Mouse (Mus musculus): Measurements from ENCODE around the gene Obscn. TPM values are rescaled to one million over a fixed set of nuclear protein-coding genes. Genes with fewer than 3 reads are reported as not detected.
A peak's percentile ranks its signal among the peaks of the same experiment; 100 is the strongest.
"Not testable (repeated sequence)": the region's sequence is repeated elsewhere in the genome, so short reads cannot be mapped to it uniquely, and the experiment has no call there.

Gene Obscn
- total and polyA plus RNA-seq, 2 experiments from 2014 or later: 107 to 245 TPM

GRCm38 (mm10) chr11:58955143-58955867 is 180.9 kb downstream of the Obscn start:
- peaks cover 18% of the 10 kb centered on the region; the same call in 1 of the 2 replicates for H3K36me3 ChIP-seq (replicated peaks; ENCODE audit: control insufficient read depth, insufficient read depth, low read length)
- peaks cover 23% of the 10 kb centered on the region for H3K4me1 ChIP-seq (ENCODE audit: control insufficient read depth, insufficient read depth)
- peak overlapping the region; percentile 79 for H3K9ac ChIP-seq (replicated peaks; ENCODE audit: low read depth, low read length)
- TF ChIP-seq EP300 (IDR thresholded peaks at IDR 0.05; ENCODE audit: low read depth): no peak; the same call in 1 of the 2 replicates
- no peak for TF ChIP-seq CTCF (IDR thresholded peaks at IDR 0.05; ENCODE audit: low read depth)
- H3K4me3 ChIP-seq (ENCODE audit: low read depth, low read length): peak overlapping the region; percentile 72
- under 1% methylated on average over 20 of the region's 20 CpGs for WGBS
- ATAC-seq (ENCODE audit: insufficient read depth, low read depth): no peak; the same call in 1 of the 2 replicates
- no peaks in the 10 kb centered on the region for H3K9me3 ChIP-seq (replicated peaks; ENCODE audit: control insufficient read depth, low read length)
- no peak for DNase-seq (ENCODE audit: low spot score)
- H3K27me3 ChIP-seq (ENCODE audit: control insufficient read depth, insufficient read depth, low read length): peaks cover 12% of the 10 kb centered on the region; the same call in 1 of the 2 replicates
- peak overlapping the region; percentile 97 for H3K27ac ChIP-seq (ENCODE audit: low read depth)
- H3K4me2 ChIP-seq (ENCODE audit: low read depth, low read length): peak overlapping the region; percentile 92

GRCm38 (mm10) chr11:58954420-58955142 is 181.6 kb downstream of the Obscn start, which contains the start of the genes Hist3h2a and Trim17:
Gene Hist3h2a (plus strand): TSS chr11:58954685.
Gene Trim17 (plus strand): TSS chr11:58954685.
- H3K4me1 ChIP-seq (ENCODE audit: control insufficient read depth, insufficient read depth): peaks cover 23% of the 10 kb centered on the region
- under 1% methylated on average over 49 of the region's 49 CpGs for WGBS
- peak; percentile 98 for DNase-seq (ENCODE audit: low spot score)
- H3K36me3 ChIP-seq (replicated peaks; ENCODE audit: control insufficient read depth, insufficient read depth, low read length): peaks cover 18% of the 10 kb centered on the region; the same call in 1 of the 2 replicates
- H3K9me3 ChIP-seq (replicated peaks; ENCODE audit: control insufficient read depth, low read length): no peaks in the 10 kb centered on the region
- no peak; the same call in none of the 2 replicates for TF ChIP-seq EP300 (IDR thresholded peaks at IDR 0.05; ENCODE audit: low read depth)
- peak; percentile 58 for TF ChIP-seq CTCF (IDR thresholded peaks at IDR 0.05; ENCODE audit: low read depth)
- peak within 1 kb of the TSS; percentile 72 for H3K4me3 ChIP-seq (ENCODE audit: low read depth, low read length)
- H3K9ac ChIP-seq (replicated peaks; ENCODE audit: low read depth, low read length): peak within 1 kb of the TSS; percentile 79
- H3K27me3 ChIP-seq (ENCODE audit: control insufficient read depth, insufficient read depth, low read length): peaks cover 19% of the 10 kb centered on the region
- peak within 1 kb of the TSS; percentile 97 for H3K27ac ChIP-seq (ENCODE audit: low read depth)
- peak within 1 kb of the TSS; percentile 92 for H3K4me2 ChIP-seq (ENCODE audit: low read depth, low read length)
- ATAC-seq (ENCODE audit: insufficient read depth, low read depth): peak; percentile 93

- DNase-seq (ENCODE audit: low spot score); ATAC-seq (ENCODE audit: insufficient read depth, low read depth); H3K9me3 ChIP-seq (replicated peaks; ENCODE audit: control insufficient read depth, low read length): not testable (repeated sequence)
- Histone ChIP-seq H3K27me3 (ENCODE audit: control insufficient read depth, insufficient read depth, low read length) (peaks cover 24% of the 10 kb centered on the region), H3K36me3 (replicated peaks; ENCODE audit: control insufficient read depth, insufficient read depth, low read length) (peaks cover 18% of the 10 kb centered on the region; the same call in 1 of the 2 replicates), H3K9ac (replicated peaks; ENCODE audit: low read depth, low read length) (peak overlapping the region; percentile 59), H3K4me2 (ENCODE audit: low read depth, low read length) (peak overlapping the region; percentile 92), H3K4me1 (ENCODE audit: control insufficient read depth, insufficient read depth) (peaks cover 23% of the 10 kb centered on the region), H3K4me3 (ENCODE audit: low read depth, low read length) (peak overlapping the region; percentile 72), H3K27ac (ENCODE audit: low read depth) (peak overlapping the region; percentile 97)
- 1% methylated on average over 17 of the region's 17 CpGs for WGBS
Observed at GRCm38 (mm10) chr11:58954170-58954419, 182.1 kb downstream of the Obscn start.

- TF ChIP-seq CTCF (IDR thresholded peaks at IDR 0.05; ENCODE audit: low read depth): no peak
- TF ChIP-seq EP300 (IDR thresholded peaks at IDR 0.05; ENCODE audit: low read depth): no peak
- Histone ChIP-seq H3K27me3 (ENCODE audit: control insufficient read depth, insufficient read depth, low read length) (peaks cover 24% of the 10 kb centered on the region), H3K9ac (replicated peaks; ENCODE audit: low read depth, low read length) (peak overlapping the region; percentile 59), H3K27ac (ENCODE audit: low read depth) (peak overlapping the region; percentile 97), H3K9me3 (replicated peaks; ENCODE audit: control insufficient read depth, low read length) (no peaks in the 10 kb centered on the region), H3K4me2 (ENCODE audit: low read depth, low read length) (peak overlapping the region; percentile 92), H3K4me1 (ENCODE audit: control insufficient read depth, insufficient read depth) (peaks cover 23% of the 10 kb centered on the region), H3K4me3 (ENCODE audit: low read depth, low read length) (peak overlapping the region; percentile 72), H3K36me3 (replicated peaks; ENCODE audit: control insufficient read depth, insufficient read depth, low read length) (peaks cover 18% of the 10 kb centered on the region; the same call in 1 of the 2 replicates)
- 1% methylated on average over 33 of the region's 33 CpGs for WGBS
- ATAC-seq (ENCODE audit: insufficient read depth, low read depth): peak; percentile 7; the same call in 1 of the 2 replicates
- no peak for DNase-seq (ENCODE audit: low spot score)
Observed at GRCm38 (mm10) chr11:58953351-58954169, 182.6 kb downstream of the Obscn start.

GRCm38 (mm10) chr11:58951210-58951609 is 185.0 kb downstream of the Obscn start:
- Histone ChIP-seq H3K9me3 (replicated peaks; ENCODE audit: control insufficient read depth, low read length) (no peaks in the 10 kb centered on the region), H3K4me2 (ENCODE audit: low read depth, low read length) (no peak overlapping the region), H3K4me1 (ENCODE audit: control insufficient read depth, insufficient read depth) (peaks cover 14% of the 10 kb centered on the region), H3K4me3 (ENCODE audit: low read depth, low read length) (no peak overlapping the region), H3K27ac (ENCODE audit: low read depth) (no peak overlapping the region), H3K9ac (replicated peaks; ENCODE audit: low read depth, low read length) (no peak overlapping the region), H3K27me3 (ENCODE audit: control insufficient read depth, insufficient read depth, low read length) (peaks cover 29% of the 10 kb centered on the region), H3K36me3 (replicated peaks; ENCODE audit: control insufficient read depth, insufficient read depth, low read length) (0 out of 2 replicates have a peak, but pooled peaks cover under 1% of the 10 kb centered on the region)
- DNase-seq (ENCODE audit: low spot score) (no peak), ATAC-seq (ENCODE audit: insufficient read depth, low read depth) (no peak)
- no peak for TF ChIP-seq EP300 (IDR thresholded peaks at IDR 0.05; ENCODE audit: low read depth)
- no peak for TF ChIP-seq CTCF (IDR thresholded peaks at IDR 0.05; ENCODE audit: low read depth)
- WGBS: 79% methylated on average over 5 of the region's 5 CpGs

Measured in heart, postnatal 0 days (tissue).